18 mouse cellular contexts compared by ENCODE assay signal in genomic region chr1:140588302-140588701, GRCm38 (mm10).
"Had no signal": no experiment of that assay in that cellular context is flagged by ENCODE, and none has a peak within 500 bp of the region (broad histone marks: within the 10 kb centered on the region; RNA-seq: fewer than 3 reads in every experiment).

No protein-coding gene starts in this region.

- H3K36me3 ChIP-seq: midbrain, embryonic 10.5 days; midbrain, embryonic 15.5 days; neural tube, embryonic 13.5 days; neural tube, embryonic 15.5 days had no signal

- H3K27ac ChIP-seq: liver, embryonic 14.5 days; midbrain, embryonic 10.5 days; midbrain, embryonic 15.5 days; neural tube, embryonic 13.5 days; neural tube, embryonic 15.5 days had no signal

- H3K4me2 ChIP-seq: lung, embryonic 14.5 days; midbrain, embryonic 15.5 days; neural tube, embryonic 13.5 days; neural tube, embryonic 15.5 days had no signal

- ATAC-seq: midbrain, embryonic 15.5 days had no signal

- H3K27me3 ChIP-seq: midbrain, embryonic 15.5 days; neural tube, embryonic 13.5 days; neural tube, embryonic 15.5 days had no signal

- H3K9me3 ChIP-seq: midbrain, embryonic 10.5 days; midbrain, embryonic 15.5 days; neural tube, embryonic 13.5 days; neural tube, embryonic 15.5 days had no signal

- H3K4me1 ChIP-seq: midbrain, embryonic 10.5 days; midbrain, embryonic 15.5 days; neural tube, embryonic 13.5 days; neural tube, embryonic 15.5 days had no signal

- DNase-seq: lung, adult 18-20 months; lung, embryonic 14.5 days; lung, postnatal 10 days; lung, postnatal 4 days; retina, postnatal 1 day; right cerebral cortex, adult 18-20 months; right cerebral cortex, postnatal 25 days; right cerebral cortex, postnatal 4 days; spleen, adult 18-20 months; thymus, adult 18-20 months; thymus, postnatal 14 days; thymus, postnatal 36 days had no signal

- H3K4me3 ChIP-seq: midbrain, embryonic 10.5 days; midbrain, embryonic 15.5 days; myocyte; neural tube, embryonic 13.5 days; neural tube, embryonic 15.5 days had no signal

- H3K9ac ChIP-seq: liver, embryonic 14.5 days; lung, embryonic 14.5 days; midbrain, embryonic 15.5 days; neural tube, embryonic 13.5 days; neural tube, embryonic 15.5 days had no signal
